ENCODE assay signal across 18 mouse cellular contexts in the genomic region with DNA sequence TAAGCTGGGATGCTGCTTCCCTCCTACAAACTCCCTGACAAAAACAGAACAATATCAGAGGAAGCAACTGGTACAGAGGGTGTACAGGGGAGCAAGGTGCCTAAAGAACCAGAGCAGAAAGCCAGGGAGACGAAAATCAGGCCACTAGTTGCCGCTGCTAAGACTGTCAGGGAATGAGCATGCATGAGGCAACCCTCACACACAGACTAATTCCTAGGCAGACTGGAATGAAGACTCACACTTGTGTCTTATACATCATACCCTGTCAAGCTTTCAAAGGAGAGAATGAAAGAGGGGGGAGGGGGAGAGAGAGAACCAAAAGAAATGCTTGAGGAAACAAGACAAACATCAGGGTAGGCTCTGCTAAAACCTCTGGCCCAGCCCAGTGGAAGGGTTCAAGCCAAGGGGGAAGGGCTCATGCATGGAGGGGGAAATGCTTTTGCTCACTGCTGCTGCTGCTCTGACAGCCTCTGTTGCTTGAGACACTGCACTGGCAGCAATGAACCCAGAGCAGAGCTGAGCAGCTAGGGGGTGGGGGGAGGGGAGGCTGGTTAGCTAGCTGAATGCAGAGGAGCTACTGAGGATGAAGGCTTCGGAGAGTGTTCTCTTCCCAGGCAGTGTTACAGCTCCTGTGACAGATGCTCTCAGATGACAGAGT.
DNase-seq lines count a peak whose midpoint lies in the region; ATAC-seq and TF ChIP-seq lines count a peak whose summit lies in the region.
"Had no signal": no experiment of that assay in that cellular context is flagged by ENCODE, and none has a peak within 500 bp of the region (broad histone marks: within the 10 kb centered on the region; RNA-seq: fewer than 3 reads in every experiment).

No protein-coding gene starts in this region.

- no peak overlapping the region for H3K4me3 ChIP-seq in hindbrain, embryonic 10.5 days
- no peak overlapping the region for H3K4me3 ChIP-seq in hindbrain, postnatal 0 days (ENCODE audit: low read length)
- H3K4me3 ChIP-seq in midbrain, embryonic 14.5 days (replicated peaks; ENCODE audit: low read depth, low read length), result no peak overlapping the region
- no peak overlapping the region for H3K4me3 ChIP-seq in heart, embryonic 11.5 days (ENCODE audit: low read depth, low read length)
- H3K4me3 ChIP-seq in gastrocnemius, adult 2 months, result no peak overlapping the region
- H3K4me3 ChIP-seq: heart, adult 2 months; liver, embryonic 15.5 days had no signal

- no peak for TF ChIP-seq CTCF in hindbrain, postnatal 0 days (IDR thresholded peaks at IDR 0.05; ENCODE audit: low read depth)
- TF ChIP-seq CTCF in gastrocnemius, adult 2 months (IDR thresholded peaks at IDR 0.05), result no peak

- peaks cover 10% of the 10 kb centered on the region for H3K4me1 ChIP-seq in hindbrain, embryonic 10.5 days (replicated peaks)
- no peaks in the 10 kb centered on the region for H3K4me1 ChIP-seq in hindbrain, postnatal 0 days (ENCODE audit: insufficient read depth, low read length)
- no peaks in the 10 kb centered on the region for H3K4me1 ChIP-seq in midbrain, embryonic 14.5 days (ENCODE audit: control insufficient read depth, insufficient read depth, low read length)
- H3K4me1 ChIP-seq in heart, embryonic 11.5 days (ENCODE audit: control insufficient read depth, insufficient read depth, low read length), result no peaks in the 10 kb centered on the region
- H3K4me1 ChIP-seq: liver, embryonic 15.5 days had no signal

- DNase-seq in hindbrain, embryonic 10.5 days (ENCODE audit: low spot score), result peak; percentile 27
- no peak for DNase-seq in hindbrain, postnatal 0 days (ENCODE audit: low spot score)
- peak; percentile 25 for DNase-seq in NIH3T3 (ENCODE audit: low read depth)
- DNase-seq in embryo, embryonic 9.5 days (ENCODE audit: extremely low spot score), result peak; percentile 42
- peak; percentile 4 for DNase-seq in midbrain, embryonic 14.5 days
- no peak for DNase-seq in gastrocnemius, adult 2 months
- DNase-seq: adrenal gland, postnatal 14 days; cerebellum, adult 18-20 months; heart, adult 2 months; kidney, adult 8-10 months; kidney, postnatal 4 days; lung, postnatal 10 days; right cerebral cortex, postnatal 4 days; thymus, postnatal 36 days had no signal

- H3K9ac ChIP-seq in hindbrain, postnatal 0 days (replicated peaks; ENCODE audit: low read length), result no peak overlapping the region
- no peak overlapping the region for H3K9ac ChIP-seq in midbrain, embryonic 14.5 days (replicated peaks; ENCODE audit: low read length)
- H3K9ac ChIP-seq in heart, embryonic 11.5 days (ENCODE audit: low read depth, low read length), result no peak overlapping the region
- H3K9ac ChIP-seq: liver, embryonic 15.5 days had no signal

- H3K36me3 ChIP-seq in hindbrain, embryonic 10.5 days, result no peaks in the 10 kb centered on the region
- H3K36me3 ChIP-seq in hindbrain, postnatal 0 days (ENCODE audit: insufficient read depth, low read length), result no peaks in the 10 kb centered on the region
- H3K36me3 ChIP-seq in midbrain, embryonic 14.5 days (ENCODE audit: control insufficient read depth, insufficient read depth, low read length), result no peaks in the 10 kb centered on the region
- H3K36me3 ChIP-seq in heart, embryonic 11.5 days (ENCODE audit: control insufficient read depth, insufficient read depth, low read length), result no peaks in the 10 kb centered on the region
- H3K36me3 ChIP-seq: liver, embryonic 15.5 days had no signal

- intact Hi-C loops in gastrocnemius, adult 2 months (cut with DNase I), result no loop called here

- 29% methylated on average over 3 of the region's 3 CpGs for WGBS in hindbrain, embryonic 10.5 days
- WGBS in hindbrain, postnatal 0 days, result 40% methylated on average over 3 of the region's 3 CpGs
- 29% methylated on average over 3 of the region's 3 CpGs for WGBS in midbrain, embryonic 14.5 days
- WGBS in heart, embryonic 11.5 days (ENCODE audit: insufficient replicate concordance), result 53% methylated on average over 3 of the region's 3 CpGs

- H3K9me3 ChIP-seq in hindbrain, embryonic 10.5 days, result no peaks in the 10 kb centered on the region
- H3K9me3 ChIP-seq in hindbrain, postnatal 0 days (ENCODE audit: low read length), result no peaks in the 10 kb centered on the region
- peaks cover 6% of the 10 kb centered on the region; the same call in 1 of the 2 replicates for H3K9me3 ChIP-seq in midbrain, embryonic 14.5 days (ENCODE audit: control insufficient read depth, low read length)
- no peaks in the 10 kb centered on the region for H3K9me3 ChIP-seq in heart, embryonic 11.5 days (replicated peaks; ENCODE audit: control insufficient read depth, low read length)
- H3K9me3 ChIP-seq: liver, embryonic 15.5 days had no signal

- no peak overlapping the region for H3K4me2 ChIP-seq in hindbrain, postnatal 0 days (ENCODE audit: low read depth, low read length)
- H3K4me2 ChIP-seq in midbrain, embryonic 14.5 days (ENCODE audit: low read length), result no peak overlapping the region
- no peak overlapping the region for H3K4me2 ChIP-seq in heart, embryonic 11.5 days
- H3K4me2 ChIP-seq: liver, embryonic 15.5 days had no signal

- no peak for ATAC-seq in hindbrain, postnatal 0 days
- no peak for ATAC-seq in midbrain, embryonic 14.5 days (ENCODE audit: low FRiP score, low TSS enrichment)
- ATAC-seq in heart, embryonic 11.5 days (replicated peaks; ENCODE audit: insufficient number of reproducible peaks, low FRiP score, low TSS enrichment), result no peak
- ATAC-seq: activated CD4-positive, CD25-positive, alpha-beta regulatory T cell, adult 4 months; forebrain, embryonic 16.5 days had no signal

- peak overlapping the region; percentile 67 for H3K27ac ChIP-seq in hindbrain, embryonic 10.5 days
- no peak overlapping the region for H3K27ac ChIP-seq in hindbrain, postnatal 0 days
- H3K27ac ChIP-seq in midbrain, embryonic 14.5 days (replicated peaks; ENCODE audit: low read depth, low read length), result no peak overlapping the region
- H3K27ac ChIP-seq in heart, embryonic 11.5 days (ENCODE audit: low read depth, low read length), result no peak overlapping the region
- H3K27ac ChIP-seq in gastrocnemius, adult 2 months, result no peak overlapping the region
- H3K27ac ChIP-seq: heart, adult 2 months; liver, embryonic 15.5 days had no signal

- H3K27me3 ChIP-seq in hindbrain, embryonic 10.5 days (ENCODE audit: insufficient read depth, poor library complexity, severe bottlenecking), result no peaks in the 10 kb centered on the region
- no peaks in the 10 kb centered on the region for H3K27me3 ChIP-seq in hindbrain, postnatal 0 days (ENCODE audit: insufficient read depth, low read length)
- H3K27me3 ChIP-seq in midbrain, embryonic 14.5 days (ENCODE audit: control insufficient read depth, insufficient read depth, low read length), result no peaks in the 10 kb centered on the region
- no peaks in the 10 kb centered on the region for H3K27me3 ChIP-seq in heart, embryonic 11.5 days (ENCODE audit: control insufficient read depth, insufficient read depth, low read length)
- H3K27me3 ChIP-seq: liver, embryonic 15.5 days had no signal

Comparison
In these comparisons a context has a peak if more than half of its experiments do, and no peak if none do; other contexts are left out.
1. DNase-seq: peak in hindbrain, embryonic 10.5 days (single experiment), NIH3T3 (single experiment), embryo, embryonic 9.5 days (single experiment) and midbrain, embryonic 14.5 days (single experiment); none in hindbrain, postnatal 0 days (single experiment) and gastrocnemius, adult 2 months (single experiment).